ENCODE assay signal across 31 mouse cellular contexts in genomic region chr11:6590933-6591675, GRCm38 (mm10). TPM values are rescaled to one million over a fixed set of nuclear protein-coding genes. Genes with fewer than 3 reads are reported as not detected.
DNase-seq lines count a peak whose midpoint lies in the region; ATAC-seq and TF ChIP-seq lines count a peak whose summit lies in the region.
"Had no signal": no experiment of that assay in that cellular context is flagged by ENCODE, and none has a peak within 500 bp of the region (broad histone marks: within the 10 kb centered on the region; RNA-seq: fewer than 3 reads in every experiment).

No protein-coding gene starts in this region.

- TF ChIP-seq POLR2A in CH12.LX (IDR thresholded peaks at IDR 0.05; ENCODE audit: low read depth, low read length): no peak

- WGBS in liver, embryonic 15.5 days (ENCODE audit: insufficient replicate concordance): 34% methylated on average over 10 of the region's 10 CpGs

- peaks cover 13 to 55% of the 10 kb centered on the region in 2 experiments for H3K4me1 ChIP-seq in CH12.LX (ENCODE audit: control insufficient read depth in 1 of 2, insufficient read depth in 2 of 2)
- peaks cover 96% of the 10 kb centered on the region for H3K4me1 ChIP-seq in liver, embryonic 15.5 days (replicated peaks)
- H3K4me1 ChIP-seq: limb, embryonic 15.5 days; midbrain, embryonic 15.5 days had no signal

- no peaks in the 10 kb centered on the region for H3K27me3 ChIP-seq in CH12.LX (replicated peaks)
- no peaks in the 10 kb centered on the region for H3K27me3 ChIP-seq in liver, embryonic 15.5 days
- H3K27me3 ChIP-seq: limb, embryonic 15.5 days; megakaryocyte, embryonic 14.5 days; midbrain, embryonic 15.5 days had no signal

- no peaks in the 10 kb centered on the region for H3K9me3 ChIP-seq in CH12.LX (replicated peaks; ENCODE audit: low read length)
- H3K9me3 ChIP-seq in liver, embryonic 15.5 days (replicated peaks): no peaks in the 10 kb centered on the region
- H3K9me3 ChIP-seq: limb, embryonic 15.5 days; megakaryocyte, embryonic 14.5 days; midbrain, embryonic 15.5 days had no signal

- H3K9ac ChIP-seq in CH12.LX (ENCODE audit: insufficient read depth, low read depth): no peak overlapping the region
- H3K9ac ChIP-seq in liver, embryonic 15.5 days: peak overlapping the region; percentile 15; the same call in 1 of the 2 replicates
- H3K9ac ChIP-seq: limb, embryonic 15.5 days; midbrain, embryonic 15.5 days had no signal

- H3K4me2 ChIP-seq in CH12.LX (ENCODE audit: insufficient read depth, low read depth, poor library complexity, severe bottlenecking): no peak overlapping the region
- peak overlapping the region; percentile 65 for H3K4me2 ChIP-seq in liver, embryonic 15.5 days
- H3K4me2 ChIP-seq: limb, embryonic 15.5 days; midbrain, embryonic 15.5 days had no signal

- no peak for TF ChIP-seq CTCF in CH12.LX (conservative IDR thresholded peaks at IDR 0.05 in 1 of 2, IDR thresholded peaks at IDR 0.05 in 1 of 2; ENCODE audit: low read depth in 2 of 2, low read length in 2 of 2)

- H3K27ac ChIP-seq in CH12.LX (ENCODE audit: insufficient read depth, low read depth): peak overlapping the region; percentile 34; the same call in 1 of the 2 replicates
- H3K27ac ChIP-seq in liver, embryonic 15.5 days (replicated peaks): peak overlapping the region; percentile 88
- H3K27ac ChIP-seq: limb, embryonic 15.5 days; midbrain, embryonic 15.5 days had no signal

- TF ChIP-seq RAD21 in CH12.LX (IDR thresholded peaks at IDR 0.05; ENCODE audit: low read depth, low read length): no peak

- DNase-seq in CH12.LX (ENCODE audit: extremely low read depth): no peak
- DNase-seq in MEL-GATA-1-ER (ENCODE audit: extremely low read depth, low read depth): peak; percentile 70
- DNase-seq in heart, adult 18-20 months: no peak
- no peak for DNase-seq in kidney, postnatal 36 days
- no peak for DNase-seq in heart, adult 11 months
- DNase-seq: cerebellum, adult 11 months; cerebellum, postnatal 14 days; embryo, embryonic 11 days; kidney, postnatal 10 days; right cerebral cortex, postnatal 25 days; thymus, postnatal 14 days had no signal

- TF ChIP-seq EP300 in CH12.LX (IDR thresholded peaks at IDR 0.05; ENCODE audit: low read length): no peak

- in situ Hi-C loops in CH12.LX (cut with MboI; ENCODE audit: low pct_ligation_motif_present, low pct_unique_long_range_greater_than_20kb, low sequenced_read_pairs): no loop called here

- dilution Hi-C loops in CH12.LX (cut with MboI; ENCODE audit: extremely low pct_ligation_motif_present, extremely low pct_unique_long_range_greater_than_20kb, low sequenced_read_pairs): no loop called here

- H3K79me2 ChIP-seq in CH12.LX (replicated peaks; ENCODE audit: control insufficient read depth, extremely low read depth, insufficient read depth, poor library complexity, severe bottlenecking): no peaks in the 10 kb centered on the region

- H3K36me3 ChIP-seq in CH12.LX (replicated peaks in 1 of 2; ENCODE audit: control insufficient read depth in 1 of 2, insufficient read depth in 1 of 2, low read length in 1 of 2): peaks cover 69 to 84% of the 10 kb centered on the region in 2 experiments
- H3K36me3 ChIP-seq in liver, embryonic 15.5 days (replicated peaks): peaks cover 84% of the 10 kb centered on the region

- H3K4me3 ChIP-seq in CH12.LX (replicated peaks in 1 of 3; ENCODE audit: low read depth in 2 of 3, low read length in 2 of 3, poor library complexity in 1 of 3): no peak overlapping the region
- H3K4me3 ChIP-seq in liver, embryonic 15.5 days (replicated peaks): peak overlapping the region; percentile 29
- H3K4me3 ChIP-seq: limb, embryonic 15.5 days; megakaryocyte, embryonic 14.5 days; midbrain, embryonic 15.5 days had no signal

- ATAC-seq in erythroid progenitor cell, adult 5-6 weeks (replicated peaks; ENCODE audit: low FRiP score, poor library complexity, severe bottlenecking): peak; percentile 80
- peak; percentile 86 for ATAC-seq in liver, embryonic 15.5 days (ENCODE audit: insufficient read depth)
- no peak for ATAC-seq in cerebellum, adult (ENCODE audit: insufficient number of reproducible peaks, low FRiP score, low TSS enrichment)
- ATAC-seq: hindbrain, embryonic 16.5 days; intestine, embryonic 16.5 days; lung, postnatal 0 days; midbrain, embryonic 15.5 days had no signal

TF ChIP-seq in CH12.LX, 34 proteins besides CTCF, POLR2A, EP300 and RAD21:
- no peak for TF ChIP-seq CHD1 (IDR thresholded peaks at IDR 0.05; ENCODE audit: low read depth, low read length)
- TF ChIP-seq USF2 (conservative IDR thresholded peaks at IDR 0.05; ENCODE audit: low read depth, low read length): no peak
- TF ChIP-seq ZKSCAN1 (IDR thresholded peaks at IDR 0.05; ENCODE audit: borderline replicate concordance, low read depth, low read length): no peak
- no peak for TF ChIP-seq E2F4 (IDR thresholded peaks at IDR 0.05; ENCODE audit: insufficient replicate concordance, low read depth, low read length)
- TF ChIP-seq ZNF384 (IDR thresholded peaks at IDR 0.05; ENCODE audit: low read depth, low read length): no peak
- no peak for TF ChIP-seq MYC (IDR thresholded peaks at IDR 0.05; ENCODE audit: low read depth, low read length)
- TF ChIP-seq TBP (conservative IDR thresholded peaks at IDR 0.05; ENCODE audit: low read depth, low read length): no peak
- TF ChIP-seq NRF1 (IDR thresholded peaks at IDR 0.05; ENCODE audit: low read depth, low read length): no peak
- no peak for TF ChIP-seq ELF1 (IDR thresholded peaks at IDR 0.05; ENCODE audit: low read depth, low read length)
- TF ChIP-seq ETS1 (conservative IDR thresholded peaks at IDR 0.05; ENCODE audit: low read depth, low read length): no peak
- no peak for TF ChIP-seq SMC3 (IDR thresholded peaks at IDR 0.05; ENCODE audit: low read depth, low read length)
- TF ChIP-seq TCF12 (IDR thresholded peaks at IDR 0.05; ENCODE audit: low read depth, low read length): no peak
- TF ChIP-seq NELFE (IDR thresholded peaks at IDR 0.05; ENCODE audit: low read depth, low read length): no peak

RNA-seq across cellular contexts. Expression of gene Nacad, which starts 14.7 kb away (rescaled TPM):
- total RNA-seq in CH12.LX (2012; rRNA removed): 0.13 TPM in 2 replicates
- not detected in 2 replicates for total RNA-seq in CH12.LX (2014; rRNA removed)
- 0.34 TPM in 1 of 2 replicates, not detected in the other for polyA plus RNA-seq in CH12.LX (2012; ENCODE audit: insufficient read length, low read depth)
- not detected in 2 replicates for total RNA-seq in erythroid progenitor cell, adult 5-6 weeks (2015; ENCODE audit: low replicate concordance)
- 0.98 and 2.7 TPM in 2 replicates for total RNA-seq in erythroid progenitor cell, adult 5-6 weeks (2017; ENCODE audit: low replicate concordance)
- 5.2 and 5.3 TPM in 2 replicates for polyA plus RNA-seq in liver, embryonic 15.5 days (2015; fragmentation: Nextera tagmentation; extraction: Ambion mirVana)
- 1 to 10 TPM in 1 of 2 experiments, under 1 TPM in 1; 0.62 to 1.2 TPM for total RNA-seq in heart, adult 18-20 months (2021)

RNA-seq across cellular contexts. Expression of gene Tbrg4, which starts 34.8 kb away (rescaled TPM):
- 93.1 and 118 TPM in 2 replicates for total RNA-seq in CH12.LX (2012; rRNA removed)
- 59.3 and 69.0 TPM in 2 replicates for total RNA-seq in CH12.LX (2014; rRNA removed)
- 170 and 191 TPM in 2 replicates for polyA plus RNA-seq in CH12.LX (2012; ENCODE audit: insufficient read length, low read depth)
- total RNA-seq in erythroid progenitor cell, adult 5-6 weeks (2015; ENCODE audit: low replicate concordance): 10.1 and 21.8 TPM in 2 replicates
- total RNA-seq in erythroid progenitor cell, adult 5-6 weeks (2017; ENCODE audit: low replicate concordance): 3.1 and 9.2 TPM in 2 replicates
- polyA plus RNA-seq in liver, embryonic 15.5 days (2015; fragmentation: Nextera tagmentation; extraction: Ambion mirVana): 31.0 and 33.3 TPM in 2 replicates
- 100 to 1,000 TPM; 103 to 107 TPM for total RNA-seq in heart, adult 18-20 months (2021)

RNA-seq across cellular contexts. Expression of gene Ccm2, which starts 44.4 kb away (rescaled TPM):
- 30.4 and 31.6 TPM in 2 replicates for total RNA-seq in CH12.LX (2012; rRNA removed)
- total RNA-seq in CH12.LX (2014; rRNA removed): 32.7 and 32.9 TPM in 2 replicates
- 29.4 and 34.5 TPM in 2 replicates for polyA plus RNA-seq in CH12.LX (2012; ENCODE audit: insufficient read length, low read depth)
- total RNA-seq in erythroid progenitor cell, adult 5-6 weeks (2015; ENCODE audit: low replicate concordance): 18.7 and 30.6 TPM in 2 replicates
- total RNA-seq in erythroid progenitor cell, adult 5-6 weeks (2017; ENCODE audit: low replicate concordance): 9.8 and 31.8 TPM in 2 replicates
- 40.1 and 43.9 TPM in 2 replicates for polyA plus RNA-seq in liver, embryonic 15.5 days (2015; fragmentation: Nextera tagmentation; extraction: Ambion mirVana)
- total RNA-seq in heart, adult 18-20 months (2021): 10 to 100 TPM; 24.7 to 26.0 TPM

RNA-seq across cellular contexts. Expression of gene Wap, which starts 47.3 kb away (rescaled TPM):
- total RNA-seq in CH12.LX (2012; rRNA removed): not detected in 2 replicates
- total RNA-seq in CH12.LX (2014; rRNA removed): not detected in 2 replicates
- not detected in 2 replicates for polyA plus RNA-seq in CH12.LX (2012; ENCODE audit: insufficient read length, low read depth)
- total RNA-seq in erythroid progenitor cell, adult 5-6 weeks (2015; ENCODE audit: low replicate concordance): not detected in 2 replicates
- not detected in 2 replicates for total RNA-seq in erythroid progenitor cell, adult 5-6 weeks (2017; ENCODE audit: low replicate concordance)
- polyA plus RNA-seq in liver, embryonic 15.5 days (2015; fragmentation: Nextera tagmentation; extraction: Ambion mirVana): not detected in 2 replicates
- not detected for total RNA-seq in heart, adult 18-20 months (2021)
- total RNA-seq: ES-E14; gastrocnemius, adult 8-10 months; hematopoietic stem cell, adult 5-6 weeks; layer of hippocampus, adult 8-10 months; left cerebral cortex, postnatal 36 days; neutrophil, adult 5-6 weeks had no signal
- polyA plus RNA-seq: C2C12; embryonic facial prominence, embryonic 14.5 days; forebrain, embryonic 11.5 days; heart, embryonic 16.5 days; hindbrain, embryonic 16.5 days; intestine, embryonic 16.5 days; limb, embryonic 15.5 days; lung, postnatal 0 days; midbrain, embryonic 15.5 days; stomach, embryonic 16.5 days had no signal
